Mouse (Mus musculus): Measurements from ENCODE around the gene Lrrc38. TPM values are rescaled to one million over a fixed set of nuclear protein-coding genes. Genes with fewer than 3 reads are reported as not detected.

Gene Lrrc38
- total and polyA plus RNA-seq, 2 experiments from 2014 or later, result 0.23 TPM; not detected in 1

- 4% methylated on average over 65 of the region's 72 CpGs for WGBS
- no peak overlapping the region for H3K9ac ChIP-seq (replicated peaks; ENCODE audit: low read depth, low read length)
- no peaks in the 10 kb centered on the region for H3K9me3 ChIP-seq (replicated peaks; ENCODE audit: control insufficient read depth, low read length)
- DNase-seq (ENCODE audit: low spot score), result no peak
- ATAC-seq (ENCODE audit: insufficient read depth, low read depth), result no peak
- peak overlapping the region; percentile 54 for H3K4me3 ChIP-seq (ENCODE audit: low read depth, low read length)
- peak overlapping the region; percentile 89 for H3K4me2 ChIP-seq (ENCODE audit: low read depth, low read length)
- no peak overlapping the region for H3K27ac ChIP-seq (ENCODE audit: low read depth)
- no peaks in the 10 kb centered on the region for H3K4me1 ChIP-seq (ENCODE audit: control insufficient read depth, insufficient read depth)
- TF ChIP-seq EP300 (IDR thresholded peaks at IDR 0.05; ENCODE audit: low read depth) (no peak), CTCF (IDR thresholded peaks at IDR 0.05; ENCODE audit: low read depth) (no peak)
- peaks cover 46% of the 10 kb centered on the region for H3K27me3 ChIP-seq (ENCODE audit: control insufficient read depth, insufficient read depth, low read length)
- no peaks in the 10 kb centered on the region for H3K36me3 ChIP-seq (replicated peaks; ENCODE audit: control insufficient read depth, insufficient read depth, low read length)
These were observed 774 bp downstream of the Lrrc38 start for GRCm38 (mm10) chr4:143350047-143351015.

DNA sequence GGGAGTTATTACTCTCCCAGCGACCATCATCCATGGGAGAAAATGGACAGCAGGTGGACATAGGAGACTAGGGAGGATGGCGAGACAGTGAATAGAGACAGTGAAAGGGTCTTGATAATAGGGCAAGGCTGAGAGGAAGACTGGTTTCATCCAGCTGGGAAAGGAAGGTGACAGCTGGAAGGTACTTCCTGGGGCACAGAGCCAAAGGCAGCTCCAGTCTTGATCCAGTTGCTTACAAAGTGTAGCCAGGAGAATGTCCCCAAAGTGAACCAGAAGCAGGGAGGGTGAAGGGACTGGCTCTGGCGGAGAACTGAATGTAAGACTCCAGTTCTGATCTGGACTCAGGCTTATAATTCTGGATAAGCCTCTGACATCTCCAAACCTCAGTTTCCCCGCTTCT lies 2.7 kb downstream of the Lrrc38 start:
- WGBS, result 75% methylated on average over 4 of the region's 4 CpGs
- DNase-seq (ENCODE audit: low spot score) (no peak), ATAC-seq (ENCODE audit: insufficient read depth, low read depth) (no peak)
- no peaks in the 10 kb centered on the region for H3K36me3 ChIP-seq (replicated peaks; ENCODE audit: control insufficient read depth, insufficient read depth, low read length)
- no peak overlapping the region for H3K4me2 ChIP-seq (ENCODE audit: low read depth, low read length)
- no peaks in the 10 kb centered on the region for H3K9me3 ChIP-seq (replicated peaks; ENCODE audit: control insufficient read depth, low read length)
- H3K9ac ChIP-seq (replicated peaks; ENCODE audit: low read depth, low read length), result no peak overlapping the region
- TF ChIP-seq EP300 (IDR thresholded peaks at IDR 0.05; ENCODE audit: low read depth), result no peak
- TF ChIP-seq CTCF (IDR thresholded peaks at IDR 0.05; ENCODE audit: low read depth), result no peak
- no peak overlapping the region for H3K4me3 ChIP-seq (ENCODE audit: low read depth, low read length)
- peaks cover 46% of the 10 kb centered on the region for H3K27me3 ChIP-seq (ENCODE audit: control insufficient read depth, insufficient read depth, low read length)
- no peak overlapping the region for H3K27ac ChIP-seq (ENCODE audit: low read depth)
- no peaks in the 10 kb centered on the region for H3K4me1 ChIP-seq (ENCODE audit: control insufficient read depth, insufficient read depth)

- H3K27me3 ChIP-seq (ENCODE audit: control insufficient read depth, insufficient read depth, low read length), result no peaks in the 10 kb centered on the region
- no peak overlapping the region for H3K9ac ChIP-seq (replicated peaks; ENCODE audit: low read depth, low read length)
- no peaks in the 10 kb centered on the region for H3K36me3 ChIP-seq (replicated peaks; ENCODE audit: control insufficient read depth, insufficient read depth, low read length)
- H3K4me3 ChIP-seq (ENCODE audit: low read depth, low read length), result no peak overlapping the region
- H3K4me1 ChIP-seq (ENCODE audit: control insufficient read depth, insufficient read depth), result no peaks in the 10 kb centered on the region
- H3K9me3 ChIP-seq (replicated peaks; ENCODE audit: control insufficient read depth, low read length), result no peaks in the 10 kb centered on the region
- 59% methylated on average over 10 of the region's 10 CpGs for WGBS
- no peak overlapping the region for H3K27ac ChIP-seq (ENCODE audit: low read depth)
- DNase-seq (ENCODE audit: low spot score) (no peak), ATAC-seq (ENCODE audit: insufficient read depth, low read depth) (no peak)
- no peak overlapping the region for H3K4me2 ChIP-seq (ENCODE audit: low read depth, low read length)
- TF ChIP-seq CTCF (IDR thresholded peaks at IDR 0.05; ENCODE audit: low read depth), result no peak
- no peak for TF ChIP-seq EP300 (IDR thresholded peaks at IDR 0.05; ENCODE audit: low read depth)
These were observed 12.0 kb downstream of the Lrrc38 start for GRCm38 (mm10) chr4:143361520-143361919.

- TF ChIP-seq EP300 (IDR thresholded peaks at IDR 0.05; ENCODE audit: low read depth), result no peak
- TF ChIP-seq CTCF (IDR thresholded peaks at IDR 0.05; ENCODE audit: low read depth), result no peak
- no peaks in the 10 kb centered on the region for H3K36me3 ChIP-seq (replicated peaks; ENCODE audit: control insufficient read depth, insufficient read depth, low read length)
- no peaks in the 10 kb centered on the region for H3K27me3 ChIP-seq (ENCODE audit: control insufficient read depth, insufficient read depth, low read length)
- no peaks in the 10 kb centered on the region for H3K9me3 ChIP-seq (replicated peaks; ENCODE audit: control insufficient read depth, low read length)
- ATAC-seq (ENCODE audit: insufficient read depth, low read depth) (no peak), DNase-seq (ENCODE audit: low spot score) (no peak)
- H3K4me3 ChIP-seq (ENCODE audit: low read depth, low read length), result no peak overlapping the region
- 39% methylated on average over 15 of the region's 15 CpGs for WGBS
- no peak overlapping the region for H3K9ac ChIP-seq (replicated peaks; ENCODE audit: low read depth, low read length)
- H3K4me1 ChIP-seq (ENCODE audit: control insufficient read depth, insufficient read depth), result no peaks in the 10 kb centered on the region
- no peak overlapping the region for H3K27ac ChIP-seq (ENCODE audit: low read depth)
- no peak overlapping the region for H3K4me2 ChIP-seq (ENCODE audit: low read depth, low read length)
These were observed 17.0 kb downstream of the Lrrc38 start for GRCm38 (mm10) chr4:143366415-143367041.

- DNase-seq (ENCODE audit: low spot score) (no peak), ATAC-seq (ENCODE audit: insufficient read depth, low read depth) (no peak)
- Histone ChIP-seq H3K4me3 (ENCODE audit: low read depth, low read length) (no peak overlapping the region), H3K4me2 (ENCODE audit: low read depth, low read length) (no peak overlapping the region), H3K9me3 (replicated peaks; ENCODE audit: control insufficient read depth, low read length) (no peaks in the 10 kb centered on the region), H3K36me3 (replicated peaks; ENCODE audit: control insufficient read depth, insufficient read depth, low read length) (no peaks in the 10 kb centered on the region), H3K27ac (ENCODE audit: low read depth) (no peak overlapping the region), H3K27me3 (ENCODE audit: control insufficient read depth, insufficient read depth, low read length) (peaks cover 17% of the 10 kb centered on the region; the same call in 1 of the 2 replicates), H3K9ac (replicated peaks; ENCODE audit: low read depth, low read length) (no peak overlapping the region), H3K4me1 (ENCODE audit: control insufficient read depth, insufficient read depth) (no peaks in the 10 kb centered on the region)
- WGBS, result 48% methylated on average over 7 of the region's 7 CpGs
- TF ChIP-seq EP300 (IDR thresholded peaks at IDR 0.05; ENCODE audit: low read depth) (no peak), CTCF (IDR thresholded peaks at IDR 0.05; ENCODE audit: low read depth) (no peak)
These were observed 29.9 kb downstream of the Lrrc38 start for GRCm38 (mm10) chr4:143379480-143379879.
